Mouse (Mus musculus) midbrain, embryonic 12.5 days (tissue): Measurements from ENCODE around the gene Ttc34. TPM values are rescaled to one million over a fixed set of nuclear protein-coding genes. Genes with fewer than 3 reads are reported as not detected.

Source experiments
- ATAC-seq: fragments of 200-750 bp; cut with Nextera tagmentation; 2 replicates; pipeline ENCODE4 v1.8.0; 2017; ENCODE audit warnings: low read depth, moderate TSS enrichment, moderate library complexity; ENCODE audit not compliant: low FRiP score
- H3K27ac ChIP-seq: fragments of 300-500 bp; sonication (generic); replicated peaks from 2 replicates; pipeline ENCODE4 v1.5.1; 2016; ENCODE audit warnings: mild to moderate bottlenecking
- H3K27me3 ChIP-seq: fragments of 300-500 bp; sonication (generic); 2 replicates; pipeline ENCODE4 v1.6.1; 2016; ENCODE audit warnings: mild to moderate bottlenecking
- H3K36me3 ChIP-seq: fragments of 300-500 bp; sonication (generic); 2 replicates; pipeline ENCODE4 v1.6.1; 2016
- H3K4me1 ChIP-seq: fragments of 300-500 bp; sonication (generic); 2 replicates; pipeline ENCODE4 v1.6.1; 2016
- H3K4me2 ChIP-seq: fragments of 300-500 bp; sonication (generic); replicated peaks from 2 replicates; pipeline ENCODE4 v1.6.1; 2016; ENCODE audit warnings: mild to moderate bottlenecking, moderate library complexity
- H3K4me3 ChIP-seq: fragments of 300-500 bp; sonication (generic); 2 replicates; pipeline ENCODE4 v1.5.1; 2016; ENCODE audit warnings: mild to moderate bottlenecking
- H3K9ac ChIP-seq: fragments of 300-500 bp; sonication (generic); replicated peaks from 2 replicates; pipeline ENCODE4 v1.6.1; 2016; ENCODE audit warnings: mild to moderate bottlenecking, moderate library complexity
- H3K9me3 ChIP-seq: fragments of 300-500 bp; sonication (generic); 2 replicates; pipeline ENCODE4 v1.6.1; 2016; ENCODE audit warnings: mild to moderate bottlenecking
- WGBS: fragments of 180-500 bp; shearing (Covaris S2); methylation state at CpG from one replicate; pipeline ENCODE4 v1.1.7; 2016; 5-methylcytosine and 5-hydroxymethylcytosine counted together
- polyA plus RNA-seq: library from polyadenylated mRNA; unstranded; fragments of >200 nt; fragmentation: Nextera tagmentation; extraction: Ambion mirVana; gene quantifications from 2 replicates; pipeline ENCODE4 v1.2.1, GENCODE M21; 2016

Ttc34 gene
- polyA plus RNA-seq, 1 experiment from 2014 or later: 0.46 TPM

DNA sequence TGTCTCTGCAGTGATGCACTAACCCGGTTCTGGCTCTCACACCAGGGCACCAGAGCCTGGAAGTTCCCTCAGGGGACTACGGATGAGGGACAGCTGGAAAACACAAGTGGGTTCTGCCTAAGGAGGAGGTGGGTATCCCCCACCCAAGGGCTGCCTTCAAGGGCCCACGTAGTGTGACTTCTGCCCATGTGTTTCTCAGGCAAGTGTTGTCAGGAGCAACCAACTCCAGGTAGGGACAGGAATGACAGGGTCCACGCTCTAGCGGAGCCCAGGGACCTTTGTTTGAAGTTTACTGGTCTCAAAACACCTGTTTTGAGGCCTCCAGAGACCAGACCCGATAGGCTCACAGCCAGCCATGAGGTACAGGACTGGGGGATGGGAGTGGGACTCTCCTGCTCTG, 35.9 kb downstream of the Ttc34 start:
- H3K27ac ChIP-seq: no peak overlapping the region
- no peaks in the 10 kb centered on the region for H3K36me3 ChIP-seq
- WGBS: 73% methylated on average over 6 of the region's 6 CpGs
- H3K4me2 ChIP-seq: no peak overlapping the region
- H3K9me3 ChIP-seq: no peaks in the 10 kb centered on the region
- H3K27me3 ChIP-seq: peaks cover 31% of the 10 kb centered on the region
- H3K9ac ChIP-seq: no peak overlapping the region
- H3K4me1 ChIP-seq: peaks cover 11% of the 10 kb centered on the region
- no peak overlapping the region for H3K4me3 ChIP-seq
- ATAC-seq: no peak

DNA sequence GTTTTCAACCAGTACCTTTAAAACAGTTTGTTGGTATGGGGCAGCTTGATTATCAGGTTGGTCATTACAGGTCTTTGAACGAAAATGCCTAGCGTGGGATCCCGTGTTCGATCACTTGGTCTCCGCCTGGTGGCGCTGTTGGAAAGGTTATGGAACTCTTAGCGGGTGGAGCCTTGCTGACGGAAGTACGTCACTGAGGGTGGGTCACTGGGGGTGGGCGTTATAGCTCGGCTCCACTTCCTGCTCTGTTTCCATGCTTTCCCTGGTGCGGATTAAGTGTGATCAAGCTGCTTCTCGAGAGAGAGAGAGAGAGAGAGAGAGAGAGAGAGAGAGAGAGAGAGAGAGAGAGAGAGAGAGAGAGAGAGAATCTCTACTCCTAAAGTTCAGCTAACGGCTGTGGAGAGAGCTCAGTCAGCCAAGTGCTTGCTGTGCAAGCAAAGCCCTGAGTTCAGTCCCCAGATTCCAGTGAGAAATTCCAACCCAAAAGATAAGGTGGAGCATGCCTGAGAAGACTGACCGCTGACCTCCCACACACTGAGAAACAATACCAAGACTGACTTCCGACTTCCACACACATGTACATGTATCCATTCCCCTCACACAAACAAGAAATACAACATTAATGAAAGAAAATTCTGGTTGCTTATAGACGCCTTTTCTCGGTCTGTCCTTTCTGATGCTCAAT, 40.7 kb downstream of the Ttc34 start:
- Histone ChIP-seq H3K4me2 (peak overlapping the region; percentile 57), H3K36me3 (no peaks in the 10 kb centered on the region), H3K27ac (peak overlapping the region; percentile 70), H3K4me1 (peaks cover 4% of the 10 kb centered on the region; the same call in 1 of the 2 replicates), H3K9me3 (no peaks in the 10 kb centered on the region), H3K27me3 (peaks cover 21% of the 10 kb centered on the region), H3K4me3 (peak overlapping the region; percentile 38), H3K9ac (peak overlapping the region; percentile 47)
- 10% methylated on average over 18 of the region's 18 CpGs for WGBS
- peak; percentile 96 for ATAC-seq

DNA sequence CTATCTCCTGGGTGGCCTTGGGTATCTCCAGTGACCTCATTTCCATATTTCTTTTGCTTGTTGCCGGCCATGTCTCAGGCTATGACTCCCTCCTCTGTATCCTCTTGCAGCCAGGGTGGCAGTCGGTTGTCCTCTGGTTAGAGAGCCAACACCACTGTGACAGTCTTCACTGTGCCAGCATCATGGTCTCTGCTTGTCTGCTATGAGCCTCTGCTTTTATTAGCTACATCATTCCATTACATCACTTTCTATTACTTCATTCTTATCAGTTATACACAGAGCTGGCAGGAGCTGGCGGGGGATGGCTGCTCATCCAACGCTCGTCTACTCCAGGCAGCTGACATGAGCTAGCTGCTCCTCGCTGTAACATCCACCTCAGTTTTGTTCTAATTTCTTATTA, 43.5 kb downstream of the Ttc34 start:
- Histone ChIP-seq H3K9ac (no peak overlapping the region), H3K27ac (no peak overlapping the region), H3K4me3 (no peak overlapping the region), H3K4me2 (no peak overlapping the region), H3K27me3 (peaks cover 23% of the 10 kb centered on the region; the same call in 1 of the 2 replicates), H3K36me3 (no peaks in the 10 kb centered on the region), H3K9me3 (no peaks in the 10 kb centered on the region), H3K4me1 (peaks cover 4% of the 10 kb centered on the region; the same call in 1 of the 2 replicates)
- 89% methylated on average over 6 of the region's 6 CpGs for WGBS
- ATAC-seq: no peak

DNA sequence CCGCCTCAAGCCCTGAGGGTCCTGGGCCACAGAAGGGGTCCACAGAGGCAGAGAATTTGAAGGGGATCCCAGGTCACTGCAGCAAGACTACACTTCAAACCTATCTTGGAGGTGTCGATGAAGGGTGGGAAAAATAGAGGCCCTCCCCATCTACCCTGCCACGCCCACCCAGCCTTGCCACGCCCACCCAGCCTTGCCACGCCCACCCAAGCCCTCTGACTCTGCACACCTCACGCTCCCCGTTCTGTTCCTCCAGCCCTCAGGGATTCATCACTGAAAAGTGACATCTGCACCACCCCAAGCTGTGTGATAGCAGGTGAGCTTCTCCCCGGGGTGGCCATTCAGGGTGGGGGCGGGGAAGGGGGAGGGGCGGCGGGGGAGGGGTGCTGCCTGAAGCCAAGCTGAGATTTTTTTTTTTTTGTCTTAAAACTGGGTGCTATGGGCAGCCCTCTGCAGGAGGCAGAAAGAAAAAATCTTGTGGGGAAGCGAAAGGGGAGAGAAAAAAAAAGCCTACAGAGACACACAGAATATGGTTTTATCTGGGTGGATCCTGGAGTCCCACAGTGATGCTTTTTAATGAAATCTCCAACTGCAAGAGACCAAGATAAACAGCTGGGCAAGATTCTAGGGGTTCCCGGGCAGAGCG, 44.9 kb downstream of the Ttc34 start:
- 32% methylated on average over 13 of the region's 14 CpGs for WGBS
- Histone ChIP-seq H3K4me2 (no peak overlapping the region), H3K27me3 (peaks cover 20% of the 10 kb centered on the region; the same call in 1 of the 2 replicates), H3K36me3 (no peaks in the 10 kb centered on the region), H3K4me1 (peaks cover 4% of the 10 kb centered on the region; the same call in 1 of the 2 replicates), H3K9me3 (no peaks in the 10 kb centered on the region), H3K4me3 (no peak overlapping the region), H3K27ac (no peak overlapping the region), H3K9ac (no peak overlapping the region)
- ATAC-seq: no peak

DNA sequence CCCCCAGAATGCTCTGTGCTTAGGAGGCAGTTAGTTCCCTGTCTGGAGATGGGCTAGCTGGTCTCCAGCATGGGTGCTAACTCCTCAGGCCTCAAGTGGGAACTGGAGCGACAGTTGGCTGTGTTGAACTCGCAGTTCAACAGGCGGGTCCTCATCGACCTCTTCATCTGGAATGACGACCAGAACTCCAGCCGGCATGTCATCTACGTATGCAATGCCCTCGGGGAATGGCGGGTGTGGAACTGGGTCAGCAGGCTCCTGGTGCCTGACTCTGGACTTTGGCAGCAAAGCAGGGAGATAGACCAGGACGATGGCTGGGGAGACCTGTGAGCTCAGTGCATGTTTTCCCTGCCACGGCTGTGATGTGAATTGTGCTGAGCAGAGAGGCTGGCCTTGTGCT, 48.2 kb downstream of the Ttc34 start:
- Histone ChIP-seq H3K4me1 (no peaks in the 10 kb centered on the region), H3K36me3 (no peaks in the 10 kb centered on the region), H3K4me2 (no peak overlapping the region), H3K27ac (no peak overlapping the region), H3K27me3 (peaks cover 20% of the 10 kb centered on the region; the same call in 1 of the 2 replicates), H3K9ac (no peak overlapping the region), H3K4me3 (no peak overlapping the region), H3K9me3 (no peaks in the 10 kb centered on the region)
- 84% methylated on average over 11 of the region's 11 CpGs for WGBS
- no peak for ATAC-seq

DNA sequence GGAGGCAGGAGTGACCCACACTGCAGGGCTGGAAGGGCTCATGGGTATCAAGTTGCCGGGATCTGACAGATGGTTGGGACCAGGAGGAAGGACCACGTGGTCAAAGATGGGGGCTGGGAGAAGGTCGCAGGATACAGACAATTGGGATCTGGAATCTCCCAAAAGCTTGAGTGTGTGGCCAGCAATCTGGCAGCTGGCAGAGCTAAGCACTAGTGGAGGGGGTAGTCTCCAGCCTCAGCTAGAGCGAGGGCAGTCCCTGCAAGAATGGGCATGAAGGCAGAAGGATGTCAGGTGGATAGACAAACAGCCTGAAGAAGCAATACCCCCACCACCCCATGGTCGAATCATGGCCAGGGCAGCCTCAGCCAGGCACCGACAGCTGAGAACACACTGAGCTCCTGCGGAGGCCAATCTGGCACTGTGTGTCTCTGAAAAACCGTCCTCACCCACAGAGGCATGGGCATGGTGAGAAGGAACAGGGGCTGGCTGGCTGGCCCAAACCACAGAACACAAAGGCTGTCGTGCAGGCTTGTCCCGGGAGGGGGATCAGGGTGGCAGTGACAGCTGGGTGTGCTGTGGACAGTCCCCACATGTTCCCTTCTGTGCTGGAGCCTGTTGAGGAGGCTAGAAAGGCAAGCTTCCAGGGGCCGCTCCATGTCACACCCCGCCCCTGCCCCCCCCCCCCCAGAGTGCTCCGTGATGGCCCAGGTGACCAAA, 49.8 kb downstream of the Ttc34 start:
- H3K4me2 ChIP-seq: no peak overlapping the region
- no peaks in the 10 kb centered on the region for H3K4me1 ChIP-seq
- no peak overlapping the region for H3K9ac ChIP-seq
- no peak for ATAC-seq
- no peaks in the 10 kb centered on the region for H3K9me3 ChIP-seq
- H3K27me3 ChIP-seq: peaks cover 9% of the 10 kb centered on the region; the same call in 1 of the 2 replicates
- no peak overlapping the region for H3K4me3 ChIP-seq
- WGBS: 71% methylated on average over 11 of the region's 13 CpGs
- peak overlapping the region; percentile 30; the same call in 1 of the 2 replicates for H3K27ac ChIP-seq
- no peaks in the 10 kb centered on the region for H3K36me3 ChIP-seq

DNA sequence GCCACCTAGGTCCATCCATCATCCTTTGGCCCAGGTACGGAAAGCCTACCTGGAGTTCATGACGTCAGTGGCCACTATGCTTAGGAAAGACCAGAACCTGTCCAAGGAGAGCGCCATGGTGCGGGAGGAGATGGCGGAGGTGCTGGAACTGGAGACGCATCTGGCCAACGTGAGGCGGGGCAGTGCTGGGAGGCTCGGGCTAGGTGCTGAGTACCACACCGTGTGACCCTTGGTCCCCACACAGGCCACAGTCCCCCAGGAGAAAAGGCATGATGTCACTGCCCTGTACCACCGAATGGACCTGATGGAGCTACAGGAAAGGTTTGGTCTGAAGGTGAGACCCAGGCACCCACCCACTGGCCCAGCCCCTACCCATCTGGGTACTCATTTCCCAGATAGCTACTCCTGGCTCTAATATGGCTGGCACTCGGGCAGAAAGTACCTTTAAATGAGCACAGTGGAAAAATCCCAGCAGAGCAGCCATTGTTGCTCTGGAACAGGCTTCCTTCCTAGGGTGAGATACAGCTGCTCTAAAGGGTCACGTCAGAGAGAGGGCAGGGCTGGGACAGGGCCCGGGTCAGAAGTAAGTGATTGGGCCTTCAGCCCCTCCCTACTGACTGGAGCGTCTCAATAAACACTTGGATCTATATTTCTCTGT, 50.5 kb downstream of the Ttc34 start:
- 86% methylated on average over 15 of the region's 15 CpGs for WGBS
- Histone ChIP-seq H3K4me1 (no peaks in the 10 kb centered on the region), H3K9me3 (no peaks in the 10 kb centered on the region), H3K4me3 (no peak overlapping the region), H3K4me2 (no peak overlapping the region), H3K36me3 (no peaks in the 10 kb centered on the region), H3K9ac (no peak overlapping the region), H3K27ac (no peak overlapping the region), H3K27me3 (0 out of 2 replicates have a peak, but pooled peaks cover 8% of the 10 kb centered on the region)
- no peak for ATAC-seq

DNA sequence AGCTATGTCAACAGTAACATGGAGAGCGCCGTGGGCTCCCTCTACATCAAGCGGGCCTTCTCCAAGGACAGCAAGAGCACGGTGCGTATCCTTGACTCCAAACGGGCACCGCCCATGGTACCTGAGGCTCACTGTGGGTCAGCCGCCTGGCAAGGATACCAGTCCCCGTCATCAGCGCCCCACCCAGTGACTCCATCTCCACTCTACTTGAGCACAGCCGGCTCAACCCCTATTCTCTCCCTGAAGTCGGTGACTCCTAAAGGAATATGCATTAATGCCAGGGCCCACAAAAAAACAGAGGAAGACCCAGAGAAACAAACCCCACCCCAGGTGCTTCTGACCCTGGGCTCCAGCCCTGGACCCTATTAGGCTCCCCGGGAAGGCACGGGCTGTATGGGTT, 53.6 kb downstream of the Ttc34 start:
- H3K4me3 ChIP-seq: no peak overlapping the region
- H3K36me3 ChIP-seq: no peaks in the 10 kb centered on the region
- 94% methylated on average over 14 of the region's 14 CpGs for WGBS
- H3K27ac ChIP-seq: no peak overlapping the region
- H3K27me3 ChIP-seq: no peaks in the 10 kb centered on the region; the same call in 1 of the 2 replicates
- no peaks in the 10 kb centered on the region for H3K4me1 ChIP-seq
- H3K9me3 ChIP-seq: no peaks in the 10 kb centered on the region
- H3K9ac ChIP-seq: no peak overlapping the region
- H3K4me2 ChIP-seq: no peak overlapping the region
- no peak for ATAC-seq

DNA sequence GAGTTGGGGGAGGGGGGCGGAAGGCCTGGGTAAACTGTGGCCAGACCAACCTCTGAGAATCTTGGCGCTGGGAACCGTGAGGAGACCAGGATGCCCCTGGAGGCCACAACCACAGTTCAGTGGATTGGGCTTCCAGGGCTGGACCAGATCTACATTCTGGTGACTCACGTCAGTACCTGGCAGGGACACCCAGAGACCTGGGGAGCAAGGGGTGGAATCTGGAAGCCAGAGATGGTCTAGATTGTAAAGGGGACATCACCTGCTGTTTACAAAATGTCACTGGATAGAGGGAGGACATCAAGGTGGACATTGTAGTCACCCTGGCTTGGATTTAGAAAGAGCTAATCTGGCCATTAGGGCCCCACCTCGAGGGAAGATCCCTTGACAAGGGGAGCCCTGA, 58.3 kb downstream of the Ttc34 start:
- Histone ChIP-seq H3K4me3 (no peak overlapping the region), H3K36me3 (0 out of 2 replicates have a peak, but pooled peaks cover 7% of the 10 kb centered on the region), H3K4me2 (no peak overlapping the region), H3K9me3 (no peaks in the 10 kb centered on the region), H3K27ac (no peak overlapping the region), H3K27me3 (peaks cover 13% of the 10 kb centered on the region; the same call in 1 of the 2 replicates), H3K9ac (no peak overlapping the region), H3K4me1 (peaks cover 23% of the 10 kb centered on the region)
- WGBS: 85% methylated on average over 5 of the region's 5 CpGs
- ATAC-seq: no peak

DNA sequence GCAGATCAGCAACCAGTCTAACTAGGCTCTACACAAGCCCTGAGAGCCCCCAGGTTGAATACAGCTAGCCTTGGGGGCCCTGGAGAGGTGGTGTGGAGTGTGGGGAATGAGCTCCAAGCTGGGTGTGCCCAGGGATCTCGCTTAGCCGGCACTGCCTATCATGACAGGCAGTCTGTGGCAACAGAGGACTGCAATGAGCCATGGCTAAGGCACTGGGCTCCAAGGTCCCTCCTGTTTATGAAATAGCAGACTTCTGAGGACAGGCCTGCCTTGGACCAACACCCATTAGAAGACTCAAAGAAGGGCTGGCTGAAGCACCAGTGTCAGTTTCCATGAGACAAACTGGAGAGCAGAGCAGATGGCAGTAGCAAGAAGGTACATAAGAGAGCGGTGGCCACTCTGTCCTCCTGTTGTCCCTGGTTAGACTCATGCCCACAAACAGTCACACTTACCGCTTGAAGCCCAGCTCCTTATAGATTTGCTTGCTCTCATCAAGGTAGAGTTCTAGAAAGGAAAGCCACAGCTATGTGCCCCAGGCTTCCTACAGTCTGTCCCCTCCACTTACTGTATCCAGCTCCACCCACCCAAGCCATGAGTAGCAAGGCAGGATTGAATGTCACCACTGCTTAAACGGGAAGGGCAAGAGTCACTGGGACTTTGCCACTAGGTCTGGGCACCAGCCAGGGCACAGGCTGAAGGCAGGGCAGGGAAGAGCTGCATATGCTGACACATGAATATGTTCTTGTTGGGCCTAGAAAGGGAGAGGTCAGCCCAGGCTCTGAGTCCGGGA, 60.6 kb downstream of the Ttc34 start:
- Histone ChIP-seq H3K27me3 (peaks cover 17% of the 10 kb centered on the region; the same call in 1 of the 2 replicates), H3K4me1 (peaks cover 23% of the 10 kb centered on the region), H3K4me2 (peak overlapping the region; percentile 80), H3K36me3 (0 out of 2 replicates have a peak, but pooled peaks cover 7% of the 10 kb centered on the region), H3K9me3 (no peaks in the 10 kb centered on the region), H3K4me3 (peak overlapping the region; percentile 57), H3K9ac (peak overlapping the region; percentile 69), H3K27ac (no peak overlapping the region)
- 72% methylated on average over 6 of the region's 6 CpGs for WGBS
- ATAC-seq: no peak
